Mouse (Mus musculus): ENCODE measurements at regions not wholly inside any gene's neighbourhood (a gene's known extent, or its start where the extent isn't known, plus 50 kb on each side); places are given as distances from the start of the nearest gene placed in this dataset.

- in situ Hi-C loops (cut with MseI, MboI) = no loop called here
These were observed 280.9 kb upstream of the Gm10131 start for GRCm38 (mm10) chr8:34392208-34392980.

GRCm38 (mm10) chr8:34385806-34386439, 274.4 kb upstream of the Gm10131 start:
- in situ Hi-C loops (cut with MseI, MboI) = no loop called here

GRCm38 (mm10) chr8:34380615-34381014, 269.1 kb upstream of the Gm10131 start:
- in situ Hi-C loops (cut with MseI, MboI) = no loop called here

GRCm38 (mm10) chr8:34377154-34377553, 265.6 kb upstream of the Gm10131 start:
- in situ Hi-C loops (cut with MseI, MboI) = no loop called here

GRCm38 (mm10) chr8:34374242-34374641, 262.7 kb upstream of the Gm10131 start:
- in situ Hi-C loops (cut with MseI, MboI) = no loop called here

- in situ Hi-C loops (cut with MseI, MboI) = no loop called here
These were observed 261.1 kb upstream of the Gm10131 start for GRCm38 (mm10) chr8:34372666-34372980.

GRCm38 (mm10) chr8:34371973-34372665, 260.6 kb upstream of the Gm10131 start:
- in situ Hi-C loops (cut with MseI, MboI) = no loop called here

GRCm38 (mm10) chr8:34371391-34371790, 259.9 kb upstream of the Gm10131 start:
- in situ Hi-C loops (cut with MseI, MboI) = no loop called here

GRCm38 (mm10) chr8:34368556-34368955, 257.0 kb upstream of the Gm10131 start:
- in situ Hi-C loops (cut with MseI, MboI) = no loop called here

GRCm38 (mm10) chr8:34364446-34365035, 253.0 kb upstream of the Gm10131 start:
- in situ Hi-C loops (cut with MseI, MboI) = no loop called here

GRCm38 (mm10) chr8:34363679-34364078, 252.1 kb upstream of the Gm10131 start:
- in situ Hi-C loops (cut with MseI, MboI) = no loop called here

- in situ Hi-C loops (cut with MseI, MboI) = no loop called here
These were observed 251.6 kb upstream of the Gm10131 start for GRCm38 (mm10) chr8:34363131-34363530.

- in situ Hi-C loops (cut with MseI, MboI) = no loop called here
These were observed 249.8 kb upstream of the Gm10131 start for GRCm38 (mm10) chr8:34361377-34361776.

- in situ Hi-C loops (cut with MseI, MboI) = no loop called here
These were observed 248.2 kb upstream of the Gm10131 start for GRCm38 (mm10) chr8:34359776-34360175.

GRCm38 (mm10) chr8:34355059-34355458, 243.5 kb upstream of the Gm10131 start:
- in situ Hi-C loops (cut with MseI, MboI) = no loop called here

- in situ Hi-C loops (cut with MseI, MboI) = no loop called here
These were observed 241.8 kb upstream of the Gm10131 start for GRCm38 (mm10) chr8:34353140-34353855.

GRCm38 (mm10) chr8:34334851-34335250, 223.3 kb upstream of the Gm10131 start:
- in situ Hi-C loops (cut with MseI, MboI) = no loop called here

- in situ Hi-C loops (cut with MseI, MboI) = no loop called here
These were observed 220.1 kb upstream of the Gm10131 start for GRCm38 (mm10) chr8:34331673-34332072.

GRCm38 (mm10) chr8:34326614-34326965, 215.1 kb upstream of the Gm10131 start:
- in situ Hi-C loops (cut with MseI, MboI) = no loop called here

- in situ Hi-C loops (cut with MseI, MboI) = no loop called here
These were observed 214.5 kb upstream of the Gm10131 start for GRCm38 (mm10) chr8:34325841-34326613.

GRCm38 (mm10) chr8:34320158-34320587, 208.6 kb upstream of the Gm10131 start:
- in situ Hi-C loops (cut with MseI, MboI) = no loop called here

Data from mouse trophoblast stem cell (cell line).